Mouse (Mus musculus): ENCODE results near the gene Galntl6. TPM values are rescaled to one million over a fixed set of nuclear protein-coding genes. Genes with fewer than 3 reads are reported as not detected.

Gene Galntl6
- polyA plus RNA-seq, 1 experiment, result 0.02 TPM

DNA sequence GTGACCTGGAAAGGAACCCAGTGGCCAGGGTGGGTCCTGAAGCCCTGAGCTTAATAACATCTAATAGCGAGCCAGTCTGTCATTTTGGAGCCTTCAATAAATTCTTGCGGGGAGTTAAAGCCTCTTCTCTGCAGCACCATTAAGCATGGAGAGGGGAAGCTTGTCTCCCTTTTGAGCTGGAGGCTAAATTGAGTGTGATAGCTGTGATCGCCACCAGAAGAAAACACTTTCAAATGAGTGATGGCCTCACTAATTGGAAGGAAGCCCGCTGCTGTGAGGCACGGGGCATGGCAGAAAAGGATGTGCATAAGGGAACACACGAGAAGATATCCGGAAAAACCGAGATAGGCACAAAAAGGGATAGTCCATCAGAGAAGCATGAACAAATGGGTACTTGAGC is 694.6 kb downstream of the Galntl6 start:
- no peak for TF ChIP-seq GATA1 (IDR thresholded peaks at IDR 0.05; ENCODE audit: low read length)

DNA sequence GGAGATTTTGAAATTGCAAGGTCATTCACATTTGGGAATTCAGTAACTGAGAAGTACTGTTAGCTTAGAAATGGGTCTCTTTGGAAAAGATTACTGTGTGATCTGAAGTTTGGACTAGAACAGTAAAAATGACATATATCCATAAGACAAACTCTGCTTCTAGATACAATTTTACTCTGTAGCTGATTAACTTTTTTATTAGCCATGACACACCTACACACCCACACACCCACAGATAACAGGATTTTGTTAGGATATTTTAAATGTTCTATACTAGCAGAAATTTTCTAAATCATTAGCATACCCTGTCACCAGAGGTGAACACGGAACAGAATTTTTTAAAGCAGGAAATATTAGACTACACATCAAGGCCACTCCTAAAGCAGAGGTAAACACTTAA is 722.7 kb downstream of the Galntl6 start:
- no peak for TF ChIP-seq GATA1 (IDR thresholded peaks at IDR 0.05; ENCODE audit: low read length)

DNA sequence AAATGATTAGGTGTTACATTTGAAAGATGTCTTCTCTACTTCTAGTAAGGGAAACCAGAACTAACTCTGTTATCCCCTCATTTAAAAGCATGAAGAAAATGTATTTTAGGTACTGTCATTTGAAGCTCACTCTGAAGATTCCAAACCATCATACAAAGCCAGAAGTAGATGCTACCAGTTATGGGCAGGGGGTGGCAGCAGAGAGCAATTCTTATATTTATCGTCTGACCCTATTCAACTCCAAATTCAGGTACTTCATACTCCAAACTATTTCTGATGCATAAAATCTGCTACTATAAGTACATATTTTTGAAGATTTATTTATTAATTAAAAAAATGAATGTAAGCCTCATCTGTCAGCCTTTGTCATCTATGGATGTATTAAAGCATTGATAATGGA is 765.5 kb downstream of the Galntl6 start:
- TF ChIP-seq GATA1 (IDR thresholded peaks at IDR 0.05; ENCODE audit: low read length), result no peak

DNA sequence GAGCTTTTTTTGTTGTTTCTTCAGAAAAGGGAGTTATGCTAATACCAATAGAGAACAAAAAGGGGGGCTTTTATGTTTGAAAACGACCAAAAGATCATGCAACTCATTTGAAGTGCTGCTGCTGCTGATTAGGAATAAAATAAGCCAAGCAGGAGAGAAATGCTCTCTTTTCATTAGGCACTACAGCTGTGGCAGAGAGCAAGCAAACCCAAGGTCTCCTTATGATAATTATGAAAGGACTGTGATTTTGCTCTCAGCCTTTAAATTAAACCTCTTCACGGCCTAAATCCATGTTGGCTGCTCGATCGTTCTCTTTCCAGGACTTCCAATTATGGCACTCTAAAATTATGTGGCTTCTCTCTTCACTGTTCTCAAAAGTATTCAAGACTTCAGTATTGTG is 825.7 kb downstream of the Galntl6 start:
- no peak for TF ChIP-seq GATA1 (IDR thresholded peaks at IDR 0.05; ENCODE audit: low read length)

DNA sequence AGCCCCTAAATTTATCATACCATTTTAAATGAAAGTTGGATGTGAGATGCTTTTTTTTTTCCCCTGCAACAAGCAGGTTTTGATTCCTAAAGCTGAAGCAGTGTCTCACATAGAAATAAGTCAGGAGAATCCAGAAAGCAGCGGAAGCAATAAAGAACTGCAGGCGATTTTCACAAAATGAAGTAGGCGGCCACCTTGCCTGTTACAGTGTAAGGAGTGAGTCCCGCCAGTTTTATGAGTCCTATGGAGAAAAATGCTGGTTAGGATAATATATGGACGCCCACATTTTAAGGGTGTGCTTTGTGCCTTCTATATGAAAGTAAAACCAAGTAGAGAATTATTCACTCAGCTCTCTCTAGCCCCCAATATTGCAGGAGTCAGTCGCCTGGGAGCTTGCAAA is 827.5 kb downstream of the Galntl6 start:
- no peak for TF ChIP-seq GATA1 (IDR thresholded peaks at IDR 0.05; ENCODE audit: low read length)

DNA sequence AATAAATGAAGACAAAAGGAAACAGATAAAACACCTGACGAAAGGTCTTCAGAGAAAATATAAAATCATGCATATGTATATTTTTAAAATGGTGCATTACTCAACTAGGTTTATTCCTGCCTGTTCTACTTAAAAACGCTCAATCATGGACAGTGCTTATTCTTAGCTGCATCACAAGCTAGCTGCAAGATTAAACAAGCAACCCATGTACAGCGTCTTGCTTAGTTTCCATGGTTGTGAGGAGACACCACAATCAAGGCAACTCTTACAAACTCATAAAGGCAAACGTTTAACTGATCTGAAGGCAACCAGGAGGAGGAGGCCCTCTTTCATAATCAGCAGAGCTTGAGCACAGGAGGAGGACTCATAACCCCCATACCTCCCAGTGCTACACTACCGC is 830.7 kb downstream of the Galntl6 start:
- no peak for TF ChIP-seq GATA1 (IDR thresholded peaks at IDR 0.05; ENCODE audit: low read length)

DNA sequence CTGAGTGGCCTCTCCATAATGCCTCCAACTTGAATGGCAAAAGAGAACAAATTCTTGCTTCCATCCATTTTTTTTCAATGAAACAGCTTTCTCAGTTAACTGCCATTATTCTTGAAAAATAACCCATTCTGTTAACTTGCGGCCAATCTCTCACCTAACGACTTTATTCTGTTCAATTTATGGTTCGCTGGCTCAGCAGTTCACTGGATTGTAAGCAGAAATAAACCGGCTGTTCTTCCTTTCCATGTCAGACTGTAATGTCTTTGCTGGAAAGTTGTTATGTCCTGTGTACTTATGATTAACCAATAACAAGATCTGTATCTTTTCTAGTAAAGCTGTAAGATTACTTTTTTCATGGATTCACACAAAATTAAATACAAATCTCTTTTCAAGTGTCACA is 837.8 kb downstream of the Galntl6 start:
- TF ChIP-seq GATA1 (IDR thresholded peaks at IDR 0.05; ENCODE audit: low read length), result no peak

DNA sequence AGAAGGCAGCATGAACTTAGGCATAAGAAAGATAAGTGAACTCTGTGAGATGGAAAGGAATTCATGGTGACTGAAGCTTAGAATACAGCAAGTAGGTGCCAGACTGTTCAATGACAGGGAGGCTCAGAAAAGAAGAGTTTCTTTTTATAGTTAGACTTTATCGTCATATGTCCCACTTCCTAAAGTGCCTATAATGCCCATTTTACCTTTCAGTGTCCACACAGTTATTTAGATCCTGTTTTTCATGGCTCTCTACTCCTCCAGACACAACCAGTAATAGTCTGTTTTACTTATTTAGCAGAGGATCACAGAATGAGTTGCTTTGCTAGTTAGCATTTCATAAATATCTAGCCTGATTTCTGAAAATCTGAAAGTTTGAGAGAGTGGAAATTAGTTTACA is 838.7 kb downstream of the Galntl6 start:
- no peak for TF ChIP-seq GATA1 (IDR thresholded peaks at IDR 0.05; ENCODE audit: low read length)

DNA sequence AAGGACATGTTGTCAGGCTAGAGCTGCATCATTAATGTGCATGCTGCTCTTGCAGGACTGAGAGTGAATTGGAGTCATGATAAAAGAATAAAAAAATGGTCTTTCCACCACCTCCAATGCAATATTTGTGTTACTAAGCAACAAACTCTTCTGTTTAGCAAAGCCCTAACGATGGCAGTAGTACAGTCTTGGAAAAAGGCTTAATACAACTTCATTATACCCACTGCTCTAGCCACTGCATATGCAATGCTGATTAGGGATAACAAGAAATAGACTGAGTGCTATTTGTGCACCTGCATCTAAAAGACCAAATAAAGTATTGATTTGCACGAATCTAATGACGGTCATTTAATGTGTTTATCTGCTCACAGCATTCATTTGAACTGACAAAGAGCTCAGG is 880.2 kb downstream of the Galntl6 start:
- TF ChIP-seq GATA1 (IDR thresholded peaks at IDR 0.05; ENCODE audit: low read length), result no peak

DNA sequence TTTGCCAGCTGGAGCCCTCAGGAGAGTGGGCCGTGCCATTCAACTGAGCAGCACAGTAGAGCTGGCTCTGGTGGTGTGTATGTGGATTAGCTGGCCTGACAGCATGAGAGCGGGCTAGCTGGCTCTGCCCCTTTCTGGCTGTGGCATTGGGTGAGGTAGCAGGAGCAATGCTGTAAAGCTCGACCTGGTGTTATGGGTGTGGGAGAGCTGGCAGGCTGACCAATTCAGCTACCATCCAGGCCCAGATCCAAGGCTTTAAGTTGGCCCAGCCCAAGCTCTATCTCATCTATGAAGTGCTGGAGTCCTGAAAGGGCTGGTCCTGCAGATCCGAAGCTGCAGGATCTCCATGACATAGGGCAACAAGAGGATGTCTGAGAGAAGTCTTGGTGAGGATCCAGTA is 886.9 kb downstream of the Galntl6 start:
- TF ChIP-seq GATA1 (IDR thresholded peaks at IDR 0.05; ENCODE audit: low read length), result no peak

DNA sequence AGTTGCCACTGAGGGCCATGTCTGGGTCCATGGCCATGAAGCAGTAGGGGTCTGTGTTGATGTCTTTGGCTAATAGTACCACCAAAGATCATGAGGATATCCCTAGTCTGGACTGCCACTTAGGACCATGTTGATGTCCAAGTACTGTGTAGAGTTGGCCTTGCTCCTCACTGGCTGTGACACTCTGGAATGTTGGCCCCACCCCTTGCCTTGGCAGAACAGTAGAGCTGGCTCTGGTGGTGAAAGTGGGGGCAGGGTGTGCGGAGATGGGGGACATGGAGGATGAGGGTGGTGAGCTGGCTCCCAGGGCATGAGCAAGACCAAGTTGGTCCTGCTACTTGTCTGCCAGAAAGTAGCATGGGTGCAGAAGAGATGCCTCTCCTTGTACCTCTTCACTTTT is 887.3 kb downstream of the Galntl6 start:
- no peak for TF ChIP-seq GATA1 (IDR thresholded peaks at IDR 0.05; ENCODE audit: low read length)

DNA sequence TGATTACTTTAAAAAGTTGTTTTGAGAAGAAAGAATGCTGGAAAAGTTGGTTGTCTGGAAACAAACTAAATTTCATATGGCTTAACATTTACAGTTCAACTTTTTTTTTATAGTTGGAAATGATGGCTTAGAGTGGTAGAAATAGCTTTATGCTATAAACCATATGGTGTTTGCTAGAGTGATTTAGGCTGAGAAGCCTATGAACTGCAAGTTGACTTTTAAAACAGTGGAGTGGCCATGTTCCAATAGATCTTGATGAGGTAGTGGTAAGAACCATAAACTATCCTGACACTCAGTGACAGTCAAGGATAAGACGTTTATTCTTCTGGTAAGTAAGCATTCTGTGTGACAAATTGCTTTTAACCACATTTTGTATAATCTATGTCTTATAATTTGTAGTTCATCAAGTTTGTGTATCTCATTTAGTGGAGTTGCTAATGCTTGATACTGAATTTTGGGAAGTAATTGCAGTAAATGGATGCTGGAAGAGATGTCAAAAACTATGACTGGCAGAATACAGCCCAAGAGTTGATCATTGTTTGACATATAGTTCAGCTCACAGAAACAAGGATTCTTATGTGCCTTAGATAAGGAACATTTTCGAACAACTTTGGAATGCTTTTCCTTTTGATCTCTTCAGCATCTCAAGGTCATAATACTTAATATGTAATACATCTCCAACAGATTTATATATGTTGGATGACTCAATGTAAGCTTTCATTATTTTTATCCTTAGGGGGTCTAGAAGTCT is 888.8 kb downstream of the Galntl6 start:
- TF ChIP-seq GATA1 (IDR thresholded peaks at IDR 0.05; ENCODE audit: low read length), result no peak

DNA sequence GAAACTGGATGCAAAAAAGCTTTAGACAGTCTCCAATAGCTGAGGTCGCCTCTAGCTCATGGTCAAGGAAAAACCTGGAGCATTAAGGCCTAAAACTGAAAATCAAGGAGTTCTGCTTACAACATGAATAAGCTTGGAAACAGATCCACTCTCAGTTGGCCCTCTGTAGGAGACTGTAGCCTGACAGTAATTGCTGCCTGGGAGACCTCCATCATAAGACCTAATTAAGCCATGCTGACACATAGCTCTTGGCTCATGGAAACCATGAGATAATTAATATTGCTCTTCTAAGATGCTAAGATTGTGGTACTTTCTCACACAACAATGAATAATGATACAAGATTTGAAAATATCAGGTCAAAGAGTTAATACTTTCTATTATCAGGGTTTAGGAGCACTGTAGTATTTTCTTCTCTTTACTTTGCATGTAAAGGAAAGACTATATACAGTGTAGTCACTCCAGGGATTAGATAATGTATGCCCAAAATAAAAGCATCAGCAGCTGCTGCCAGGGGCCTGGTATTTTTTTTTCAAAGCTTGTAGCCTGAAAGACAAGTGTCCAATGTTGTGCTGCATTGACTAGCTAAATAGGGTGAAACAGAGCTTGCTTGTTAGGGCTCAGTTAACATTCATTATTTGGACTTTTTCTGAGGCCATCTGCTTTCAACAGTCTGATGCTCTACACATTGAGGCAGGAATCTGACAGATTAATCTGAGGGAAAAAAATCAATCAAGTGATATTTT is 922.8 kb downstream of the Galntl6 start:
- TF ChIP-seq GATA1 (IDR thresholded peaks at IDR 0.05; ENCODE audit: low read length), result no peak

DNA sequence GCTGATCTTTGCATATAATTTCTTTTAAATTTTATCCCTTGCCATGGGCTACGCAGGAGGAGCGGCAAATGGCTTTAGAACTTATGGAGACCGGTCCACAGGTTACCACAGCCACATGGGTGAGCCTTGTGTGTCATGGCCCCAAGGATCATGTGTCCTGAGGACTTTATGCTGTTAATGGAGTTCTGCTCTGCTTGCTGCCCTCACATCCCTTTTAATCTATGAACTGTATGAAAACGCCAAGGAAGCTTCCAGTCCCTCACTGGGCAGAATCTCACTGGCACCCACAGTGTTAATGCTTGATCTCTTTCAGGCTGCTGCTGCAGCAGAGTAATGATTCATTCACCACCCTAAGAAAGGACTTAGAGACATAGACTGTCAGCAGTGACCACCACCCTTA is 935.1 kb downstream of the Galntl6 start:
- no peak for TF ChIP-seq GATA1 (IDR thresholded peaks at IDR 0.05; ENCODE audit: low read length)

DNA sequence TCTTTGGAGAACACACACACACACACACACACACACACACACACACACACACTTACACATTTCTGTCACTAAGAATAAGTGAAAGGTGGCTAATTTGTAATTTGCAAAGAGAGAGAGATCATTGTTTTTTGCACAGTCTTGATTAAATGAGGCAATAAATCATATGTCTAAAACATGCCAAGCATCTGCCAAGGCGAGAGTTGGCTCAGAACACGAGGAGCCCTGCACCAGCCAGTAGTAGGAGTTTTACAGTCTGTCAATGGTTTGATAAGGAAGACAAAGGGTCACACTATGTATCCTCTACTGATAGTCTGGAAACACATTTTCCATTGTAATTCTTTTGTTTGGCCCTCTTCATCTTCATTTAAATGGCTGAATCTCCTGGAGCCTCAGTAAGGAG is 938.3 kb downstream of the Galntl6 start:
- TF ChIP-seq GATA1 (IDR thresholded peaks at IDR 0.05; ENCODE audit: low read length), result no peak

DNA sequence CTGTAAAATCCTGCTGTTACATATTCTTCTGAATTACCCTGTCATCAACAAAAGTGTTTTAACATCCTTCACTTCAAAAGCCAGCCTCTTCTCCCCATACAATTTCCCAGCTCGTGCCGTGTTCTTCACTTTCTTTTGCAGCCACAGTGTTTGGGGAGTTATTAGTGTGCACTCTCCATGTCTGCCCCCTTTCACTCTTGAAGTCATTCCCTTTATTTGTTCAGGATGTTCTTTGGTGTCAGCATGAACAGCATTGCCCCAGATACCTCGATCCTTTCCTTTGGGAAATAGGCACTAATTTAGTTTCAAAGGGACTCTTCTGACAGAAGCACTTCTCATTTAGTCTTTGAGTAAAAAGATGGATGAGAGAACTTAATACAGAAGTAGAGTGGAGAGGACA is 939.6 kb downstream of the Galntl6 start:
- no peak for TF ChIP-seq GATA1 (IDR thresholded peaks at IDR 0.05; ENCODE audit: low read length)

DNA sequence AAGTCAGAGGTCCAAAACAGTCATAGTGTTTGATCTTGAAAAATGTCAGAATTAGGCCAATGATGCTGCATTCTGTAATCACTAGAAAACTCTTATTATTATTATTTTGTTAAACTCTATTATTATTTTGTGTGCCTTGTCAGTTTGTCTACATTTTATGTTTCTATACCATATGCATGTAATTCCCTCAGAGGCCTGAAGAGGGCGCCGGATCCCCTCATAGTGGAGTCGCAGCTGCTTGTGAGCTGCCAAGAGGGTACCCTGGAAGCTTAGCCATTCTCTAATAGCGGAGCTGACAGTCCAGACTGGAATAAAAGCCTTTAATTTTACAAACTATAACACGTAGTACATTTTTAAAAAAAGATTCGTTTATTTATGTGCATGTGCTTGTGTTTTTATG is 945.8 kb downstream of the Galntl6 start:
- no peak for TF ChIP-seq GATA1 (IDR thresholded peaks at IDR 0.05; ENCODE audit: low read length)
